Mouse (Mus musculus) forebrain, postnatal 0 days (tissue): ENCODE data around the gene Trp53bp2. TPM values are rescaled to one million over a fixed set of nuclear protein-coding genes. Genes with fewer than 3 reads are reported as not detected.

Experiments used
- ATAC-seq: fragments of 200-750 bp; cut with Nextera tagmentation; 2 replicates; pipeline ENCODE4 v1.8.0; 2017; ENCODE audit warnings: mild to moderate bottlenecking, moderate library complexity
- DNase-seq: peaks from one replicate; pipeline ENCODE4 v3.0.0-alpha.2; 2015
- H3K27ac ChIP-seq: fragments of 300-500 bp; sonication (generic); 2 replicates; pipeline ENCODE4 v1.5.1; 2014; ENCODE audit warnings: low read depth, mild to moderate bottlenecking, antibody characterized with exemption, low read length, moderate library complexity, mixed read lengths
- H3K27me3 ChIP-seq: fragments of 300-500 bp; sonication (generic); 2 replicates; pipeline ENCODE4 v1.6.1; 2014; ENCODE audit warnings: mild to moderate bottlenecking, low read length, mixed read lengths; ENCODE audit not compliant: insufficient read depth
- H3K36me3 ChIP-seq: fragments of 300-500 bp; sonication (generic); 2 replicates; pipeline ENCODE4 v1.6.1; 2014; ENCODE audit warnings: mild to moderate bottlenecking, moderate library complexity; ENCODE audit not compliant: insufficient read depth
- H3K4me1 ChIP-seq: fragments of 300-500 bp; sonication (generic); 2 replicates; pipeline ENCODE4 v1.6.1; 2014; ENCODE audit warnings: antibody characterized with exemption; ENCODE audit not compliant: insufficient read depth
- H3K4me2 ChIP-seq: fragments of 300-500 bp; sonication (generic); 2 replicates; pipeline ENCODE4 v1.6.1; 2014; ENCODE audit warnings: low read depth, mild to moderate bottlenecking, moderate library complexity
- H3K4me3 ChIP-seq: fragments of 300-500 bp; sonication (generic); 2 replicates; pipeline ENCODE4 v1.5.1; 2014; ENCODE audit warnings: low read depth, low read length, mixed read lengths
- H3K9ac ChIP-seq: fragments of 300-500 bp; sonication (generic); 2 replicates; pipeline ENCODE4 v1.6.1; 2014; ENCODE audit warnings: mild to moderate bottlenecking
- H3K9me3 ChIP-seq: fragments of 300-500 bp; sonication (generic); 2 replicates; pipeline ENCODE4 v1.6.1; 2016; ENCODE audit warnings: low read length
- CTCF ChIP-seq: sonication (generic); IDR thresholded peaks from 2 replicates; pipeline ENCODE4 v1.5.1; 2016; ENCODE audit warnings: antibody characterized with exemption, control low read depth, low read depth
- WGBS: fragments of 180-500 bp; shearing (Covaris S2); extraction: QIAGEN DNeasy Blood & Tissue Kit; methylation state at CpG from one replicate; pipeline ENCODE4 v1.1.7; 2014; 5-methylcytosine and 5-hydroxymethylcytosine counted together
- polyA plus RNA-seq: library from polyadenylated mRNA; unstranded; fragments of >200 nt; fragmentation: Nextera tagmentation; extraction: Ambion mirVana; gene quantifications from 2 replicates; pipeline ENCODE4 v1.2.1, GENCODE M21; 2015
- total RNA-seq: library from RNA; depleted of rRNA; stranded (reverse); fragments of >200 nt; gene quantifications from 2 replicates; pipeline ENCODE4 v1.2.3, GENCODE M21; 2014

Gene Trp53bp2
- total and polyA plus RNA-seq, 2 experiments from 2014 or later, result 13.7 to 27.3 TPM

DNA sequence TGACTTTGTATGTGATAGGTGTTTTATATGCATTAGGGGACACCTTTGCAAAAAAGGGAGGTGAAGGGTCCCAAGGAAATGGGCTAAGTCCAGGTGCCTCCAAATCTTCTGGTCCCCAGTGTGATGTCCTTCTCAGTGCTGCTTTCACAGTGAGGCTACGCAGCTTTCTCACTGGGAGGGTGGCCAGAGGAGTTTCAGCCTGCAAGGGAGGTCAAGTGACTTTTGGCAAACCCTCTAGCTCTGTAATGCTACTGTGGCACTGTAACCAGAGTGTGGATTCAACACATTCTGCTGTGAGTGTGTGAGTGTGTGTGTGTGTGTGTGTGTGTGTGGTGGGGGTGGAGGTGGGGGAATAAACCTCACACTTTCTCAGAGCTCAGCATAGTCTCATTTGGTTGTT is 18.5 kb downstream of the Trp53bp2 start:
- Histone ChIP-seq H3K4me3 (no peak overlapping the region), H3K27ac (no peak overlapping the region), H3K4me2 (no peak overlapping the region), H3K4me1 (no peaks in the 10 kb centered on the region; the same call in 1 of the 2 replicates), H3K9me3 (no peaks in the 10 kb centered on the region), H3K9ac (no peak overlapping the region), H3K36me3 (peaks cover 8% of the 10 kb centered on the region), H3K27me3 (no peaks in the 10 kb centered on the region)
- TF ChIP-seq CTCF, result no peak
- ATAC-seq (no peak), DNase-seq (no peak)
- WGBS, result 80% methylated on average over 1 of the region's 1 CpGs

DNA sequence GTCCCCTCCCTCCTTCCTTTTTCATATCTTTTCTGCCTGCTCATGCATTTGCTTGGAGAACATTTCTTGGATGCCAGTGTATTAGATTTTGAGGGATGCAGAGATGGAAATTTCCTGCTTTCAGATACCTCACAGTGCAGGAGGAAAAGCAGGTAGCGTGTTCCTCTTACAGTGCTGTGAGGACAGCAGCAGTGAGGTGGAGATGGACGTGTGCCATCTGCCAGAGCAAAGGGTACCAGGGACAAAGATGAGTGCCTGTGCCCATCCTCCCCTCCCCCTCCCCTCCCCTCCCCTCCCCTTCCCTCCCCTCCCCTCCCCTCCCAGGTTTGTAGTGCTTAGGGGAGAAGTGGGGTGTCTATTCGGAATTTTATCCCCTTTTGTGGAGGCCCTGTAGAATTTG is 20.9 kb downstream of the Trp53bp2 start:
- H3K9ac ChIP-seq, result no peak overlapping the region
- H3K4me1 ChIP-seq, result no peaks in the 10 kb centered on the region; the same call in 1 of the 2 replicates
- H3K36me3 ChIP-seq, result peaks cover 16% of the 10 kb centered on the region
- H3K4me2 ChIP-seq, result no peak overlapping the region
- WGBS, result 75% methylated on average over 3 of the region's 3 CpGs
- H3K27me3 ChIP-seq, result no peaks in the 10 kb centered on the region
- ATAC-seq (no peak), DNase-seq (no peak)
- H3K9me3 ChIP-seq, result no peaks in the 10 kb centered on the region
- H3K4me3 ChIP-seq, result no peak overlapping the region
- no peak overlapping the region for H3K27ac ChIP-seq
- TF ChIP-seq CTCF, result no peak

DNA sequence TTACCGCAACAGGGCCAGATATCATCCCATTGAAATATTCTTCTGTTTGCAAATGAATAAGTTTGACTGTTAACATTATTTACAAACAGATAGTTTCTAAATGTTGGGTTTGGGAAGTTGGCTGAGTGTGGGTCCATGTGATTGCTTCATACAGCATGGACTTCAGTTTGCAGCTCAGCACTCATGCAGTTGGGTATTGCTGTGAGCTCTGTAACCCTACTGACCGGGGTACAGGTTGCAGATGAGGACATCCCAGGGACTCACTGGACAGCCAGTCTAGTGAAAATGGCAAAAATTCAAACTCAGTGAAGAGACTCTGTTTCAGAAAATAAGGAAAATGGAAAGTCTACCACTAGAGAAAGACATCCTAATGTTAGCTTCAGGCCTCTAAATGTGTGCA is 21.7 kb downstream of the Trp53bp2 start:
- Histone ChIP-seq H3K4me3 (no peak overlapping the region), H3K9me3 (no peaks in the 10 kb centered on the region), H3K4me1 (no peaks in the 10 kb centered on the region), H3K27me3 (no peaks in the 10 kb centered on the region), H3K4me2 (no peak overlapping the region), H3K27ac (no peak overlapping the region), H3K9ac (no peak overlapping the region), H3K36me3 (peaks cover 21% of the 10 kb centered on the region)
- DNase-seq, result no peak
- TF ChIP-seq CTCF, result no peak
- no peak for ATAC-seq
- WGBS, result 98% methylated on average over 2 of the region's 2 CpGs

DNA sequence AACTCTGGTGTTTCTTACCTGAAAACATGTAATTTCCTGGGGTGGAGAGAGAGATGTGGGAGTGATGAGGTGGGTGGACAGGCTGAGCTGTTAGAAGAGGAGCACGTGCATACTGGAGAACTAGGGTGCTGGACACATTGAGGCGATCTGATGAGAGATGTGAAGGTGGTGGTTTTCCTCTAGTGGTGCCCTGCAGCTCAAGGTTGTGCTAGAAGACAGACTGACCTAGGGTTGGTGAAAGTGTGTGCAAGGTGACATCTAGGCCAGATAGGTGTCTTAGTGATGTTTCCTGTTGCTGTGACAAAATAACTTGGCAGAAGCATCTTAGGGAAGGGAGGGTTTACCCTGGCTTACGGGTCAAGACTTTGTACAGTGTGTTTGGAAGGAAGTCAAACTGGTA is 23.1 kb downstream of the Trp53bp2 start:
- H3K9ac ChIP-seq, result no peak overlapping the region
- ATAC-seq, result no peak
- H3K4me3 ChIP-seq, result no peak overlapping the region
- DNase-seq, result no peak
- no peaks in the 10 kb centered on the region for H3K4me1 ChIP-seq
- H3K36me3 ChIP-seq, result peaks cover 26% of the 10 kb centered on the region
- no peak overlapping the region for H3K4me2 ChIP-seq
- no peaks in the 10 kb centered on the region for H3K27me3 ChIP-seq
- no peak overlapping the region for H3K27ac ChIP-seq
- TF ChIP-seq CTCF, result no peak
- H3K9me3 ChIP-seq, result no peaks in the 10 kb centered on the region
- 92% methylated on average over 3 of the region's 3 CpGs for WGBS

DNA sequence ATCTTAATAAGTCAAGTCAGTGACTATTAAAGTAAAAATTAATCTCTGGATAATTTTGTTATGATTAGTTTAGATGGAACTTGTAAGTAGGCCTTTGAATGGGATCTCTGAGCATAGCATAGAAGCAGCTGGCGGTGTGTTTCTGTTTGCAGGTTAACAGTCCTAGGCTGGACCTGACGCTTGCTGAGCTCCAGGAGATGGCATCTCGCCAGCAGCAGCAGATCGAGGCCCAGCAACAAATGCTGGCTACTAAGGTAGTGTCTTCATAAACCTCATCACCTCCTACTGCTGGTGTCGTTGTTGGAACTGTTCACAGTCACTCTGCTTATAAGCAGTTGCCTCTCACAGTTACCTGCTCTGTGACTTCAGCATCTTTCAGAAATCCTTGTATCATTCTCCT is 27.8 kb downstream of the Trp53bp2 start:
- H3K27me3 ChIP-seq, result no peaks in the 10 kb centered on the region
- DNase-seq (no peak), ATAC-seq (no peak)
- 70% methylated on average over 5 of the region's 5 CpGs for WGBS
- TF ChIP-seq CTCF, result no peak
- H3K9me3 ChIP-seq, result no peaks in the 10 kb centered on the region
- peaks cover 40% of the 10 kb centered on the region for H3K36me3 ChIP-seq
- no peak overlapping the region for H3K4me3 ChIP-seq
- no peaks in the 10 kb centered on the region for H3K4me1 ChIP-seq
- no peak overlapping the region for H3K4me2 ChIP-seq
- H3K27ac ChIP-seq, result no peak overlapping the region
- H3K9ac ChIP-seq, result no peak overlapping the region

DNA sequence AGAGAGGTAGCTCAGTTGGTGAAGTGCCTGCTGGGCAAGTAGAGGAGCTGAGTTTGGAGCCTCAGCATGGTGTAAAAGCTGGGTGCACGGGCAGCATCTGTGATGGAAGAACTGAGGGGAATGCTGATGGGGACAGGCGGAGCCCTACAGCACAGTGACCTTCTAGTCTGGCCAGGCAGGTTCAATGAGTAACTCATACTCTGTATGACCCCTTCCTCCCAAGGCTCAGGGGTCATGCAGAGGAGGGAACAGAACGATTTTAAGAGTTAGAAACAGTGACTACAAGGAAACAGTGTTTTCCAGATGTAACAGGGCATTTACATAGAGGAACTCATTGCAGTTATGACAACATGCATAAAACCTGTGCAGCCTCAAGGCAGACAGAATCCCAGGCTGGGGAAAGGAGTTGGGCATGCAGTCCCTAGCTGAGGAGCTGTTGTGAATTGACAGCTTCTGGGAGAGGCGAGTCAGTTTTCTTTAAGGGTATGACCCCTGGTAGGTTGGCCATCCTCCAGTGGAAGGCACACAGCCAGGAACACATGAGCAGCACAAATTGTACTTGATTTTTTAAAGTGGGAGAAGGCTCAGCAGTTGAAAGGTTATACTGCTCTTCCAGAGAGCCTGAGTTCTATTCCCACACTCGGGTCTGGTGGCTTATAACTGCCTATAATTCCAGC is 30.7 kb downstream of the Trp53bp2 start:
- WGBS, result 76% methylated on average over 5 of the region's 5 CpGs
- no peaks in the 10 kb centered on the region for H3K4me1 ChIP-seq
- H3K9me3 ChIP-seq, result no peaks in the 10 kb centered on the region
- H3K4me3 ChIP-seq, result no peak overlapping the region
- H3K36me3 ChIP-seq, result peaks cover 52% of the 10 kb centered on the region
- no peaks in the 10 kb centered on the region for H3K27me3 ChIP-seq
- no peak overlapping the region for H3K27ac ChIP-seq
- no peak overlapping the region for H3K4me2 ChIP-seq
- no peak for DNase-seq
- H3K9ac ChIP-seq, result no peak overlapping the region; the same call in 1 of the 2 replicates
- no peak for ATAC-seq
- TF ChIP-seq CTCF, result no peak

DNA sequence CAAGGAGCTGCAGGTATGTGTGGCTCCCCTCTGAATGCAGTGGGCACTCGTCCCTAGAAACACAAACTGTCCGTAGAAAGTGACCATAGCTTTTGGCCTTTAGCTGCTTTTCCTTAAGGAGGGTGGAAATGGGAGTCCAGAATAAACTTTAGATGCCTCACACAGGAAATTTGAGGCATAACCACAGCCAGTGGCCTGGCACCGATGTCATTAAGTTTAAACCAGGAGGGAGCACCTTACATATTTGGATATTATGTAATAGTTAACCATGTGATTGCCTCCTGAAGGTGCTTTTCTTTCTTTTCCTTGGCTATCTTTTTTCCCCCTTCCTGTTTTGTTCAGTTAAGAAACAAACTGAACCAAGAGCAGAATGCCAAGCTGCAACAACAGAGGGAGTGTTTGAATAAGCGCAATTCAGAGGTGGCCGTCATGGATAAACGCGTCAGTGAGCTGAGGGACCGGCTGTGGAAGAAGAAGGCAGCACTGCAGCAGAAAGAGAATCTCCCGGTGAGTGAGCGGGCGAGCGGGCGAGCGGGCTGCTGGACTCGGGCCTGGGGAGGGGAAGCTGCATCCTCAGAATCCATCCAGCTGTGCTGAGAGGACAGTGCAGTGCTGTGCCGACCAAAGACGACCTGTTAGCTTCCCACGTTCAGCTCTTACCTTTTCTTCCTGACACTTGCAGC is 33.0 kb downstream of the Trp53bp2 start:
- Histone ChIP-seq H3K36me3 (peaks cover 63% of the 10 kb centered on the region), H3K27ac (no peak overlapping the region)

More for the DNA sequence above, 33.0 kb downstream of the Trp53bp2 start:
- no peaks in the 10 kb centered on the region for H3K4me1 ChIP-seq
- WGBS, result 83% methylated on average over 18 of the region's 18 CpGs
- H3K27me3 ChIP-seq, result no peaks in the 10 kb centered on the region
- no peaks in the 10 kb centered on the region for H3K9me3 ChIP-seq
- ATAC-seq (no peak), DNase-seq (no peak)
- H3K9ac ChIP-seq, result no peak overlapping the region
- no peak overlapping the region for H3K4me2 ChIP-seq
- TF ChIP-seq CTCF, result no peak
- H3K4me3 ChIP-seq, result no peak overlapping the region
